Mouse (Mus musculus) natural killer cell, adult 2 months (primary cell): Measurements from ENCODE around the gene Chd2.
"Not testable (repeated sequence)": the region's sequence is repeated elsewhere in the genome, so short reads cannot be mapped to it uniquely, and the experiment has no call there.

Source experiments
- DNase-seq, 2 experiments: peaks; one replicate each; pipeline ENCODE4 v3.0.0; 2022; ENCODE audit warnings: low spot score in 2 of 2

Gene Chd2

DNA sequence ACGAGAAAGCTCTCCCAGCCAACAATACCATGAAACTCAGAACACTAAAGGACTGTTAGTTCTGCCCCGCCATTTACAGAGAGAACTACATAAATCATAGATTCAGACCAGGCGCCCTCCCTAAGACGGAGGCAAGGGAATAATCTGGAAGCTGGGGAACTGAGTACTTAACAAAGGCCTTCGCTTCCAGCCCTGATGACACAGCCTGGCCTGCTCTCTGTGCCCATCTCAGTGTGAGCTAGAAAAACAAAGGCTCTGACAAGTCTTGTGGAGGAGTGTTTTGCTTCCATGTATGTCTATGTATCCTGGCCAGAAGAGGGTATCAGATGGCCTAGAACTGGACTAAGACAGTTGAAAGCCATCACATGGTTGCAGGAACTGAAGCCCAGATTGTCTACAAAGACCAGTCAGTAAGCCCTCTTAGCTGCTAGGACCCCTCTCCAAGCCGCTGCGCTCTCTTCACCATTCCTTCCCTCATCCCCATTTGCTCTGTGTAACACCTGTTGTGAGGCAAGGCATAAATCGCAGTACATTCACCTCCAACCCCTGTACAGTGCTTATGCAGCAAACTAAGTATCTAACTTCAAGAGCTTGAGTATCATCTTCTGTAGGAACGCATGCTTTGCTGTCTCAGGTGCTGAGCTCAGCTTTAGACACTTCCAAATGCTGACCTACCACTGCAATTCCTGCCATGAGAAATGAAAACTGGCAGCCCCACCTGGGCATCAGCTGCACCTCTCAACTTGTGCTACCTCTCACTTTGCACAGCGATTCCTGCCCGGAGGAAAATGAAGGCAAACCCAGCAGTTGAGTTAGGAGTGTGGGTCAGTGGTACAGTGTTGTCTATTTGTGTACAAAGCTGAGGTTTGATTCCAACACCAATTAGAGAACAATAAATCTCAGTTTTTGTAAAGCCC is 20.1 kb downstream of the Chd2 start:
- DNase-seq: no peak

- no peak for DNase-seq
Observed at GRCm38 (mm10) chr7:73520231-73520630, 21.4 kb downstream of the Chd2 start.

DNA sequence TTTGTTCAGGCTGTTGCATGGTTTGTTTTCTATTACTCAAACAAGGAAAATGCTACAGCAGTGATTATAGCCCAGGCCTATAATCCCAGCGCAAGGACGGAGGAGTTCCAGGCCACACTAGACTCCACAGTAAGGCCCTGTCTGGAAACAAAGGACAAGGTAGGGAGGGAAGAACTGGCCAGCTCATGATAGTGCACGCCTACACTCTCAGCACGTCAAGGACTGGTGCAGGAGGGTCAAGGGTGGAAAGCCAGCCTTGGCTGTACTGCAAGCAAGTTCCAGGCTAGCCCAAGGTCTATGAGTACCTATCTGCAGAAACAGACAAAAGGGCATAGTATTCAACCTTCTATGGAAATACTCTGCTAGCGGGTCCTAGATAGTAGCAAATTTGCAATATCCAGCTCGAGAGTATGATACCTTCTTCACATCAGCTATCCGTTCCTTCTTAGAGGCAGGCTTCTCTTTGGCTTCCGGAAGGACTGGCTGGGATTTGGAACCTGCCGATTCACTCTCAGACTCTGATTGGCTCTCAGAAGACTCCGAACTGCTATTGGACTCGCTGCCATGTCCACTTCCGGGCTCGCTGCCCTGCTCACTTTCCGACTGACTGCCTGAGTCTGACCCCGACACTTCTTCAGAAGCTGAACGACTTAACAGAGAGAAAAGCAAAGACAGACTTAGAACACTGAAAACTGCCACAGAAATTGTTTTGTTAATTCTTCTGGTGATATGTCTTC is 22.4 kb downstream of the Chd2 start:
- no peak for DNase-seq

- DNase-seq: not testable (repeated sequence)
Observed at GRCm38 (mm10) chr7:73518373-73518980, 23.2 kb downstream of the Chd2 start.

DNA sequence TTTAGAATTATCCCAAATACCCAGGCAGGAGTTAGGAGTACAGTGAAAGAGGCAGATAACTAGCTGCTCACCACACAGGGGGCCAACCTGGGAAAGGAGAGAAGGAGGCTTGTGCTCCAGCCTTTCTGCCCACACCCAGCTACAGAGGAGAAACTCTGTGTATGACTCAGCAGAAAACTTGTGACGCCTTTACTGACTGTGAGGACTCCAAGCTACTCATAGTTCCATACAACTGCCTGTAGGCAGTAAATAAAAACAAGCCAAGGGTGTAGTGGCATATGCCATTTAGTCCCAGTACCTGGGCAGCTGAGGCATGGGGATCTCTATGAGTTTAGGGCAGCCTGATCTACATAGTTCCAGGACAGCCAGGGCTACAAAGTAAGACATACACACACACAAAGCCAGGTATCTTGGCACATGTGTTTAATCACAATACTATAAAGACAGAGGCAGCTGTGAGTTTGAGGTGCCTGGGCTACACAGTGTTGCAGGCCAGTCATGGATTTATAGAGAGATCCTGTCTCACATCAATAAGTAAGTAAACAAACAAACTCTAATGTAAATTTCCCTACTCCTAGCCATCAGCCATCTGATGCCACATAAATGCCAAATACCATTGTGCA is 24.1 kb downstream of the Chd2 start:
- DNase-seq: no peak

- DNase-seq: no peak
Observed at GRCm38 (mm10) chr7:73516820-73517219, 24.8 kb downstream of the Chd2 start.

DNA sequence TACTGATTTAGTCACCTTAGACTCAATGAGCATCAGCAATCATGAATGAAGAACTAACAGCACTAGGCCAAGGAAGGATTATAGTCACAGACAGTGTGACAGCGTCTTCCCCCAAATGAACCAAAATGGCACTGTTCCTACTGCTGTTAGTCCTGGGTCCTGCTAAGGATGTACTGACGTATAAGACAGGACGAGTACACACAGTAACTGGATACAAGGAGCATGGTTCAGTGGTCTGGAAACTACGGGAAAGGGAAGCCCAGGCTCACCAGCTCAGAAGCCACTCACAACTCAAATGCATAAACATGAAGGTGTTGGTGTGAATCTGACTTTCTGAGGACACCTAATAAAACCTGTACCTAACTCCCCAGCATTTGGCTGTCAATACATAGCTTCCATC is 27.1 kb downstream of the Chd2 start:
- no peak for DNase-seq

- no peak for DNase-seq
Observed at GRCm38 (mm10) chr7:73512422-73512821, 29.2 kb downstream of the Chd2 start.

- no peak for DNase-seq
Observed at GRCm38 (mm10) chr7:73508688-73509087, 32.9 kb downstream of the Chd2 start.

DNA sequence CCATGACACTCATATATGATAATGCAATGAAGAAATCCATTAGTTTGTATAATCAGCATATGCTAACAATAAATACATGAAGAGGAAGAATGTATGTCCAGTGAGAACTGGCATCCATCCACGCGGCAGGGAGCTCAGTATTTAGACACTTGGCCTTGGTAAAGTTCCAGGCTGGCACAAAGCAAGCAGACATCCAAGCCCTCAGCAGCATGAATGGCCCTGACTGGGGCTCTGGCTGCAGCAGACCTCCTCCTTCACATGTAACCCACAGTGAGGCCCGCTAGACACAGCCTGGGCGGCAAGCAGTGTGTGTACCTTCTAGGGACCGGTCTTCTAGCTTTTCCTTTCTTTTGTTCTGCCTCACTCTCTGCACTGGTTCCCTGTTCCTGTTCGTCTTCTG is 34.1 kb downstream of the Chd2 start:
- no peak for DNase-seq

GRCm38 (mm10) chr7:73506852-73507251 is 34.8 kb downstream of the Chd2 start:
- no peak for DNase-seq

DNA sequence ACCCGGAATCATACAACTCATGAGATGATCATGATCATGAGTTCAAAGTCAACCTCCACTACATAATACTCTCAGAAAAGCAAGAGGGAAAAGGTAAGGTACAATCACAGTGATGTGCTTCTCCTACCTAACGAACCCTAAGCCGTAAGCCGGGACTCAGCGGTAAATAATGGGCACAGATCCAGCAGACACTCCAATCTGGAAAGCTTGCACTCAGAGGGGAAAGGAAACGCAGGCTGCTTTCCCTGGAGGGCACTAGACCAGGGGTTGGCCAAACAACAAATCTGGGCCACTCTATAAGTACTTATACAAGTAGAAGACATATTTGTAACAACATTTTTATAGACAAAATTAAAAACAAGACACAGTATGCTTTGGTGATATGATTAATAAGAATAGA is 36.4 kb downstream of the Chd2 start:
- no peak for DNase-seq

DNA sequence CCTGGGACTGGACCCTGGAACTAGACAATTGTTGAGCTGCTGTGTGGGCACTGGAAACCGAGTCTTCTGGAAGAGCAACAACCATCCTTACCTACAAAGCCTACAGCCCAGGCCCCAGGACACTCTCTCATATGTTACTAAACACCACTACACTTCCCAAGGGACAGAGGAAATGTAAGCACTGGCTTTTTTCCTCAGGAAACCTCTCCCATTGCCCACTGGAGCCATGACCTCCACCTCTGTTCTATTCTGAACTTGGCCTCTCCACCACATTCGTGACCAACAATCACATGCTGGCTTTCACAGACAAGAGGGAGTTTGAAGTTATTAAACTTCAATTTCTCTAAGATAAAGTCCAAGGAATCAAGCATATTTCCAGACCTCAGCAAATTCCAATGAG is 43.4 kb downstream of the Chd2 start:
- no peak for DNase-seq

- DNase-seq: no peak
Observed at GRCm38 (mm10) chr7:73489261-73489660, 52.4 kb downstream of the Chd2 start.

GRCm38 (mm10) chr7:73481094-73481493 is 60.5 kb downstream of the Chd2 start:
- no peak for DNase-seq

GRCm38 (mm10) chr7:73479506-73479905 is 62.1 kb downstream of the Chd2 start:
- no peak for DNase-seq

- DNase-seq: no peak
Observed at GRCm38 (mm10) chr7:73478157-73479058, 63.2 kb downstream of the Chd2 start.

DNA sequence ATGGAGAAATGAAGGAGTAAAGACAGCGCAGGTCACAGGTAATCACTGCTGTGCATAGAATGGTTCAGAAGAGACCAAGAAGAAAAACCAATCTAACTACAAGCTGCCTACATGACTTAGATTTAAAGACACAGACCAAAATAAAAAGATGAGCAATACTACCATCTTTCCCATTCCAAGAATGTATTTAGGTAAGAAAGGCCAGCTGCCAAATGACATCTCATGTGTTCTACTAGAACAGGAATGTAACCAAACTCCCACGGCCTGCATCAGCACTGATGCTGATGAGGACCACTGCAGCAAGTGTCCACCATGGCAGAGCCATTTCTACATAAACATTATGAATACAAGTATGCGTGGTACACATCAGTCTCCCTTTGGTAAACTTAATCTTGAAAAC is 73.9 kb downstream of the Chd2 start:
- no peak for DNase-seq

- DNase-seq: no peak
Observed at GRCm38 (mm10) chr7:73463546-73463945, 78.1 kb downstream of the Chd2 start.

DNA sequence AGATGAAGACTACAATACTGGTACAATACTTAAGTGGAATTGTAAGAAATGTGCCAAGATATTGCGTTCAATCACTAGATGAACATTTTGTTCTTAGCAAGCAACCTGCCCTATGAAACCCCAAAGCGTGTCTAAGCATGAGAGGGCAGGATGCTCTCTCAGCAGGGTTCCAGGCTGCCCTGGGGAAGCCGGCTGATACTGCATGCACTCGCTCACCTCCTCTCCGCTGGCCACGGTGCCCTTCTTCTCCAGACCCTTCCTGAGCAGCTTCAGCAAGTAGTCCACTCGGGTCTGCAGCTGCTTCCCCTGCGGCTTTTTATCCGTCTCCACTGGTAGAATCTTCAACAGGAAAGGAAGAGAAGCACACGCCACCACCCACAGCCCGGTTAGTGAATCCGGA is 87.5 kb downstream of the Chd2 start:
- no peak for DNase-seq

GRCm38 (mm10) chr7:73452187-73452808 is 89.3 kb downstream of the Chd2 start:
- DNase-seq: no peak
